Mouse (Mus musculus): ENCODE results near the gene Slc7a12. TPM values are rescaled to one million over a fixed set of nuclear protein-coding genes. Genes with fewer than 3 reads are reported as not detected.

Slc7a12 gene
- polyA plus RNA-seq (2015; fragmentation: Nextera tagmentation; extraction: Ambion mirVana): not detected in 2 replicates

DNA sequence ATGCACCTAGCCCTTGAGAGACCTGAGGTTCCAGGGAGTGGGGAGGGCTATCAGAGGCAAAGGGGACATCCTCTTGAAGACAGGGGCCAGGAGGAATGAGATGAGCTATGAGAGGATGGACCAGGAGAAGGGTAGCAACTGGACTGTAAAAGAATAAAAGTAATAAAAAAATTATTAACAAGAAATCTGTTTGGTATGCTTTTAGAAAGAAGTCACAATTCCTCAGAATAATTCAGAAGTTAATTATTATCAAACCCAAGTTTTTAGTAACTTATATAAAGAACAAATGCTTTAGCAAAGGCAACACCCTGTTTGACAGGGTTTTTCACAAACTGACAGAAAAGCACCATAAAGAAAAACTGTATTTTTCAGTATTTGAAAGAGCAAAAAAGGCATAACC is at the start of gene Slc7a12:
Gene Slc7a12 (plus strand): TSS at position 301 of the 400 bp plus-strand sequence.
- no peak within 1 kb of the TSS for H3K27ac ChIP-seq (ENCODE audit: low read length)
- H3K36me3 ChIP-seq (ENCODE audit: control insufficient read depth, insufficient read depth, low read length): no peaks in the 10 kb centered on the region
- no peak within 1 kb of the TSS for H3K4me3 ChIP-seq (replicated peaks; ENCODE audit: low read length)
- no peaks in the 10 kb centered on the region for H3K27me3 ChIP-seq (ENCODE audit: control insufficient read depth, insufficient read depth, low read length)
- no peak within 1 kb of the TSS for H3K9ac ChIP-seq (ENCODE audit: low read length)
- no peak within 1 kb of the TSS for H3K4me2 ChIP-seq (ENCODE audit: low read depth, low read length)
- no peaks in the 10 kb centered on the region for H3K4me1 ChIP-seq (ENCODE audit: control insufficient read depth, insufficient read depth, low read length)
- H3K9me3 ChIP-seq (replicated peaks; ENCODE audit: control insufficient read depth, low read length): no peaks in the 10 kb centered on the region
- ATAC-seq (ENCODE audit: insufficient read depth, low FRiP score): no peak

DNA sequence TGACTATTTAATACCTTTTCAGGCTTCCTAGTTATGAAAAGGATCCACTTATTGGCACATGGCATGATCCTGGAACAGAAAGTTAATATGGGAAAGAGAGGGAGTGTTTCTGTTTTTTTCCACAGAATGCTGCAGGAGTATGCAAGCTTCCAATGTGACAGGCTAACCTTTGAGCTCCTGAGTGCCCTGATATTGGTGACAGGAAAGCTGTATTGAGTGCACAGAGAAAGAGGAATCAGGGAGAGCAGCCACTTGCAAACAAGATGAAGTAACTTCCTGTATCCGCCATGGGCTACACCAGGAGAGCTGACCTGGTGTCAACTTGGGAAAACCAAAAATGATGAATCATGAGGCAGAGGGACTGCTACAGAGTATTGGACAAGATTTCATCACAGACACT is 48.1 kb upstream of the Slc7a12 start:
- no peaks in the 10 kb centered on the region for H3K9me3 ChIP-seq (replicated peaks; ENCODE audit: control insufficient read depth, low read length)
- WGBS: 78% methylated on average over 1 of the region's 1 CpGs
- ATAC-seq (ENCODE audit: insufficient read depth, low FRiP score): no peak
- H3K9ac ChIP-seq (ENCODE audit: low read length): no peak overlapping the region
- H3K27ac ChIP-seq (ENCODE audit: low read length): no peak overlapping the region
- no peaks in the 10 kb centered on the region for H3K4me1 ChIP-seq (ENCODE audit: control insufficient read depth, insufficient read depth, low read length)
- no peak overlapping the region for H3K4me3 ChIP-seq (replicated peaks; ENCODE audit: low read length)
- no peak overlapping the region for H3K4me2 ChIP-seq (ENCODE audit: low read depth, low read length)
- H3K27me3 ChIP-seq (ENCODE audit: control insufficient read depth, insufficient read depth, low read length): no peaks in the 10 kb centered on the region
- H3K36me3 ChIP-seq (ENCODE audit: control insufficient read depth, insufficient read depth, low read length): no peaks in the 10 kb centered on the region

DNA sequence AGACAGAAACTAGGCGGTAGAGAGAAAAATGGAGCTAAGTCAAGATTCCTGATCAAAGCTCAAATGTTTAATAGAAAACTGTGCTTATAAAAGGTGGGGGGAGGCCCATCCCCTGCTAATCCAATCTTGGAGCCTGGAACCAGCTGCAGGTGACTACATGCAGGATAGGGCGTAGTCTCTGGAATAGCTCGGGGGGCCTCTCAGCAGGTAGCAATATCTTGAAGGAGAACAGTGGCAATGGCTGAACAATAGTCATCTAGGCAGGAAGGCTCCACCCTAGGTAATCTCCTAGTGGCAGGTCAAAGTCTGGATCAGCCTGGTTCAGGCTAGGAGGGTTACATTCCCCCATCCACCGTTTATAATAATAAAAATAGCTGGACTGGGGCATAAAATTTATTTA is 34.5 kb upstream of the Slc7a12 start:
- no peak overlapping the region for H3K27ac ChIP-seq (ENCODE audit: low read length)
- H3K27me3 ChIP-seq (ENCODE audit: control insufficient read depth, insufficient read depth, low read length): no peaks in the 10 kb centered on the region
- H3K4me2 ChIP-seq (ENCODE audit: low read depth, low read length): no peak overlapping the region
- no peak overlapping the region for H3K4me3 ChIP-seq (replicated peaks; ENCODE audit: low read length)
- WGBS: 79% methylated on average over 4 of the region's 4 CpGs
- H3K9ac ChIP-seq (ENCODE audit: low read length): no peak overlapping the region
- no peak for ATAC-seq (ENCODE audit: insufficient read depth, low FRiP score)
- no peaks in the 10 kb centered on the region for H3K36me3 ChIP-seq (ENCODE audit: control insufficient read depth, insufficient read depth, low read length)
- no peaks in the 10 kb centered on the region for H3K4me1 ChIP-seq (ENCODE audit: control insufficient read depth, insufficient read depth, low read length)
- no peaks in the 10 kb centered on the region for H3K9me3 ChIP-seq (replicated peaks; ENCODE audit: control insufficient read depth, low read length)

DNA sequence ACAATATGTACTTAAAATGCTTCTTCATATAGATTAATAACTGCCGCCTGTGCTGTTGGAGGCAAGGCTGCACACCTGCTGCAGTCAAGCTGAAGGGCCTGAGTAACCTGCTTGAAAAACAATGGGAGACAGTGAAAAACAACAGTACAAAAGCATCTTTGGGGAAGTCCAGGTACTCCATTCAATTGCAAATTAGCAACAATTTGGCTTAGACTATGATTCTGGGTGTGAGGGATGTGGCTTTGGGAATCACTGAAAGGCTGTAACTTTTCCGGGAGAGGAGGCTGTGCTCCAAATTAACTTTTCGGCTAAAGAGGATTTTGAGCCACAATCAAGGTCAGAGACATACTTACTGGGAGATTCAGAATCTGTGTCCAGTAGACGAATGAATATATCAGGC is 33.8 kb upstream of the Slc7a12 start:
- Histone ChIP-seq H3K4me1 (ENCODE audit: control insufficient read depth, insufficient read depth, low read length) (no peaks in the 10 kb centered on the region), H3K36me3 (ENCODE audit: control insufficient read depth, insufficient read depth, low read length) (no peaks in the 10 kb centered on the region), H3K9ac (ENCODE audit: low read length) (no peak overlapping the region), H3K4me3 (replicated peaks; ENCODE audit: low read length) (no peak overlapping the region), H3K9me3 (replicated peaks; ENCODE audit: control insufficient read depth, low read length) (no peaks in the 10 kb centered on the region), H3K4me2 (ENCODE audit: low read depth, low read length) (no peak overlapping the region), H3K27me3 (ENCODE audit: control insufficient read depth, insufficient read depth, low read length) (no peaks in the 10 kb centered on the region), H3K27ac (ENCODE audit: low read length) (no peak overlapping the region)
- WGBS: 92% methylated on average over 4 of the region's 4 CpGs
- no peak for ATAC-seq (ENCODE audit: insufficient read depth, low FRiP score)

Other genes with a start within 250 kb of the Slc7a12 start
- 358 and 461 TPM in 2 replicates for gene 1810022K09Rik, start 130.6 kb downstream of the Slc7a12 start, polyA plus RNA-seq (2015; fragmentation: Nextera tagmentation; extraction: Ambion mirVana)
- gene Car13, start 161.0 kb downstream of the Slc7a12 start, polyA plus RNA-seq (2015; fragmentation: Nextera tagmentation; extraction: Ambion mirVana): 6.0 and 6.2 TPM in 2 replicates